Mouse (Mus musculus): ENCODE measurements around the gene Gm44973. TPM values are rescaled to one million over a fixed set of nuclear protein-coding genes. Genes with fewer than 3 reads are reported as not detected.
A peak's percentile ranks its signal among the peaks of the same experiment; 100 is the strongest.
"Not testable (repeated sequence)": the region's sequence is repeated elsewhere in the genome, so short reads cannot be mapped to it uniquely, and the experiment has no call there.

Gene Gm44973
- polyA plus RNA-seq, 2 experiments = 0.03 to 1.9 TPM

DNA sequence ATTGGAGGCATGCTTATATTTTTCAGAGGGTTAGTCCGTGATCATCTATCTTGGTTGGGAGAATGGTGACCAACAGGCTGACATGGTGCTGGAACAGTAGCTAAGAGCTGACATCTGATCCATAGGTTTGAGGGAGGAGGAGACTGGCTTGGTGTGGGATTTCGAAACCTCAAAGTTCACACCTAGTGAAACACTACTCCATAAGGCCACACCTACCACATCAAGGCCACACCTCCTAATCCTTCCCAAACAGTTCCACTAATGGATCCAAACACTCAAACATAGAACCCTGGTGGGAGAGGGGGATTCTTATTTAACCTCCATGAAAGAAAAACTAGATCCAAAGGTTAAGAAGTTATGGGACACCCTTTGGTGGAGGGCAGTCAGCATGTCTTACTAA is 1.6 kb downstream of the Gm44973 start:
- H3K9ac ChIP-seq (replicated peaks) = no peak overlapping the region
- H3K27ac ChIP-seq = no peak overlapping the region
- ATAC-seq (ENCODE audit: insufficient read depth) (no peak), DNase-seq (ENCODE audit: low read depth in 3 of 3, low spot score in 3 of 3) (no peak)
- no peak overlapping the region for H3K4me3 ChIP-seq (ENCODE audit: insufficient read depth in 1 of 2, low read depth in 2 of 2, low read length in 2 of 2)
- H3K27me3 ChIP-seq (ENCODE audit: control insufficient read depth, insufficient read depth, low read length) = no peaks in the 10 kb centered on the region
- peaks cover 13% of the 10 kb centered on the region for H3K36me3 ChIP-seq (replicated peaks; ENCODE audit: control insufficient read depth, insufficient read depth, low read depth)
- no peak for TF ChIP-seq EP300 (IDR thresholded peaks at IDR 0.05; ENCODE audit: low read depth)
- TF ChIP-seq CTCF (IDR thresholded peaks at IDR 0.05; ENCODE audit: low read depth) = no peak
- WGBS (ENCODE audit: insufficient replicate concordance) = 87% methylated on average over 2 of the region's 2 CpGs
- peaks cover 13 to 20% of the 10 kb centered on the region in 2 experiments for H3K4me1 ChIP-seq (replicated peaks; ENCODE audit: control insufficient read depth in 2 of 2, insufficient read depth in 2 of 2, low read length in 1 of 2)
- no peak overlapping the region for H3K4me2 ChIP-seq (ENCODE audit: low read depth)
- H3K9me3 ChIP-seq (ENCODE audit: control insufficient read depth, low read length) = no peaks in the 10 kb centered on the region; the same call in 1 of the 2 replicates

DNA sequence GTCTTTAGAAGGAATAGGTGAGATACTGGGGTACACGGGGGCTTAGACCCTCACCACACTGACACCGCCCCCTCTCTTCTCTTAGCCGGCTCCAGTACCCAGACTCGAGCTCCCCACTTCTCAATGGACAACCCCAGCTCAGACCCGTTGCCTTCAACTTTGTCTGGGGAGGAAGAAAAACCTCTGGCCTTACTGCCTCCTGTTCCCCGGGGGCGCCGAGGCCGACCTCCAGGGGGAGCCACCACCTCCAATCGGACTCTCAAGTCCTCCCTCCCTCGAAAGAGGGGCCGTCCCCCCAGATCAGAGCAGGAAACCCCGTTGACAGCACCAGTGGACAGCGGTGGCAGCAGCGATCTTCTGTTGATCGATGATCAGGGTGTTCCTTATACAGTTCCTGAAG is 2.1 kb downstream of the Gm44973 start:
- TF ChIP-seq CTCF (IDR thresholded peaks at IDR 0.05; ENCODE audit: low read depth) (peak; percentile 38), EP300 (IDR thresholded peaks at IDR 0.05; ENCODE audit: low read depth) (no peak)
- peaks cover 13 to 20% of the 10 kb centered on the region in 2 experiments for H3K4me1 ChIP-seq (replicated peaks; ENCODE audit: control insufficient read depth in 2 of 2, insufficient read depth in 2 of 2, low read length in 1 of 2)
- no peak for DNase-seq (ENCODE audit: low read depth in 3 of 3, low spot score in 3 of 3)
- peaks cover 9% of the 10 kb centered on the region for H3K36me3 ChIP-seq (replicated peaks; ENCODE audit: control insufficient read depth, insufficient read depth, low read depth)
- WGBS (ENCODE audit: insufficient replicate concordance) = 78% methylated on average over 16 of the region's 16 CpGs
- no peak overlapping the region for H3K9ac ChIP-seq (replicated peaks)
- no peak overlapping the region for H3K4me3 ChIP-seq (ENCODE audit: insufficient read depth in 1 of 2, low read depth in 2 of 2, low read length in 2 of 2)
- H3K27me3 ChIP-seq (ENCODE audit: control insufficient read depth, insufficient read depth, low read length) = no peaks in the 10 kb centered on the region
- no peak for ATAC-seq (ENCODE audit: insufficient read depth)
- no peak overlapping the region for H3K4me2 ChIP-seq (ENCODE audit: low read depth)
- no peak overlapping the region for H3K27ac ChIP-seq
- H3K9me3 ChIP-seq (ENCODE audit: control insufficient read depth, low read length) = no peaks in the 10 kb centered on the region; the same call in 1 of the 2 replicates

- DNase-seq (ENCODE audit: low read depth in 3 of 3, low spot score in 3 of 3) = no peak
- H3K4me2 ChIP-seq (ENCODE audit: low read depth) = no peak overlapping the region
- peaks cover 13 to 20% of the 10 kb centered on the region in 2 experiments for H3K4me1 ChIP-seq (replicated peaks; ENCODE audit: control insufficient read depth in 2 of 2, insufficient read depth in 2 of 2, low read length in 1 of 2)
- H3K27me3 ChIP-seq (ENCODE audit: control insufficient read depth, insufficient read depth, low read length) = no peaks in the 10 kb centered on the region
- no peak overlapping the region for H3K4me3 ChIP-seq (ENCODE audit: insufficient read depth in 1 of 2, low read depth in 2 of 2, low read length in 2 of 2)
- 88% methylated on average over 21 of the region's 21 CpGs for WGBS (ENCODE audit: insufficient replicate concordance)
- TF ChIP-seq EP300 (IDR thresholded peaks at IDR 0.05; ENCODE audit: low read depth) = no peak
- no peak for TF ChIP-seq CTCF (IDR thresholded peaks at IDR 0.05; ENCODE audit: low read depth)
- H3K36me3 ChIP-seq (replicated peaks; ENCODE audit: control insufficient read depth, insufficient read depth, low read depth) = peaks cover 4% of the 10 kb centered on the region
- no peak for ATAC-seq (ENCODE audit: insufficient read depth)
- no peaks in the 10 kb centered on the region; the same call in 1 of the 2 replicates for H3K9me3 ChIP-seq (ENCODE audit: control insufficient read depth, low read length)
- H3K9ac ChIP-seq (replicated peaks) = no peak overlapping the region
- H3K27ac ChIP-seq = no peak overlapping the region
Measured at GRCm38 (mm10) chr7:5017931-5018330, 2.6 kb downstream of the Gm44973 start.

DNA sequence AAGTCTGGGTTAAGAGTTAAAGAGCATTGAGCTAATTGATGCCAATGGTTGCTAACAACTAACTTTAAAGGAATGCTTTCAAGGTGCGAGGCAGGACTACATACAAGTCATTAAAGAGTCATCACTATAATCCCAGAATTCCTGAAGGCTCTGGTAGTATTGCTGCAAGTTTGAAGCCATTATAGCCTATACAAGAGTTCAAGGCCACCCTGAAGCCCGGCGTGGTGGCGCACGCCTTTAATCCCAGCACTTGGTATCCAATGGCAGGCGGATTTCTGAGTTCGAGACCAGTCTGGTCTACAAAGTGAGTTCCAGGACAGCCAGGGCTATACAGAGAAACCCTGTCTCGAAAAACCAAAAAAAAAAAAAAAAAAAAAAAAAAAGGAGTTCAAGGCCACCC is 4.3 kb downstream of the Gm44973 start:
- H3K36me3 ChIP-seq (replicated peaks; ENCODE audit: control insufficient read depth, insufficient read depth, low read depth); H3K9me3 ChIP-seq (ENCODE audit: control insufficient read depth, low read length); ATAC-seq (ENCODE audit: insufficient read depth); H3K27me3 ChIP-seq (ENCODE audit: control insufficient read depth, insufficient read depth, low read length); DNase-seq (ENCODE audit: low read depth in 3 of 3, low spot score in 3 of 3): not testable (repeated sequence)
- Histone ChIP-seq H3K4me1 (replicated peaks; ENCODE audit: control insufficient read depth in 2 of 2, insufficient read depth in 2 of 2, low read length in 1 of 2) (peaks cover 10 to 16% of the 10 kb centered on the region in 2 experiments), H3K9ac (replicated peaks) (peak overlapping the region; percentile 79), H3K4me3 (ENCODE audit: insufficient read depth in 1 of 2, low read depth in 2 of 2, low read length in 2 of 2) (peak overlapping the region in 1 of 2 experiments; percentile 81; a peak in 2 of 4 replicates), H3K4me2 (ENCODE audit: low read depth) (peak overlapping the region; percentile 66), H3K27ac (peak overlapping the region; percentile 82)
- WGBS (ENCODE audit: insufficient replicate concordance) = 29% methylated on average over 8 of the region's 8 CpGs

GRCm38 (mm10) chr7:5020000-5020681 is 4.8 kb downstream of the Gm44973 start, which contains the start of the genes Zfp865 and Ccdc106:
TSS of gene Zfp865 (plus strand) at chr7:5020376.
TSS of gene Ccdc106 (plus strand) at chr7:5020553.
- under 1% methylated on average over 49 of the region's 49 CpGs for WGBS (ENCODE audit: insufficient replicate concordance)
- no peaks in the 10 kb centered on the region; the same call in 1 of the 2 replicates for H3K9me3 ChIP-seq (ENCODE audit: control insufficient read depth, low read length)
- no peaks in the 10 kb centered on the region for H3K27me3 ChIP-seq (ENCODE audit: control insufficient read depth, insufficient read depth, low read length)
- H3K4me3 ChIP-seq (ENCODE audit: insufficient read depth in 1 of 2, low read depth in 2 of 2, low read length in 2 of 2) = peak within 1 kb of the TSS; percentile 81 to 84
- H3K27ac ChIP-seq = peak within 1 kb of the TSS; percentile 82
- ATAC-seq (ENCODE audit: insufficient read depth) = peak; percentile 84
- DNase-seq (ENCODE audit: low read depth in 3 of 3, low spot score in 3 of 3) = peak; percentile 94 to 95 (median 95)
- peak within 1 kb of the TSS; percentile 66 for H3K4me2 ChIP-seq (ENCODE audit: low read depth)
- H3K9ac ChIP-seq (replicated peaks) = peak within 1 kb of the TSS; percentile 79
- H3K4me1 ChIP-seq (replicated peaks; ENCODE audit: control insufficient read depth in 2 of 2, insufficient read depth in 2 of 2, low read length in 1 of 2) = peaks cover 10 to 16% of the 10 kb centered on the region in 2 experiments
- peaks cover 4% of the 10 kb centered on the region for H3K36me3 ChIP-seq (replicated peaks; ENCODE audit: control insufficient read depth, insufficient read depth, low read depth)
- TF ChIP-seq EP300 (IDR thresholded peaks at IDR 0.05; ENCODE audit: low read depth) = no peak
- peak; percentile 22; the same call in 1 of the 2 replicates for TF ChIP-seq CTCF (IDR thresholded peaks at IDR 0.05; ENCODE audit: low read depth)
